Mouse (Mus musculus) embryonic facial prominence, embryonic 14.5 days (tissue): Measurements from ENCODE around the gene Dera. TPM values are rescaled to one million over a fixed set of nuclear protein-coding genes. Genes with fewer than 3 reads are reported as not detected.

Source experiments
- ATAC-seq: fragments of 200-750 bp; cut with Nextera tagmentation; 2 replicates; pipeline ENCODE4 v1.8.0; 2017; ENCODE audit warnings: low read depth, moderate number of reproducible peaks, moderate TSS enrichment
- DNase-seq: peaks from one replicate; pipeline ENCODE4 v3.0.0-alpha.2; 2015; ENCODE audit warnings: low spot score
- H3K27ac ChIP-seq: fragments of 300-500 bp; sonication (generic); replicated peaks from 2 replicates; pipeline ENCODE4 v1.5.1; 2014; ENCODE audit warnings: low read depth, mild to moderate bottlenecking, low read length, moderate library complexity
- H3K27me3 ChIP-seq: fragments of 300-500 bp; sonication (generic); replicated peaks from 2 replicates; pipeline ENCODE4 v1.6.1; 2014; ENCODE audit warnings: low read length; ENCODE audit not compliant: control insufficient read depth, insufficient read depth
- H3K36me3 ChIP-seq: fragments of 300-500 bp; sonication (generic); 2 replicates; pipeline ENCODE4 v1.6.1; 2014; ENCODE audit warnings: low read length, mixed read lengths; ENCODE audit not compliant: control insufficient read depth, insufficient read depth
- H3K4me1 ChIP-seq: fragments of 300-500 bp; sonication (generic); 2 replicates; pipeline ENCODE4 v1.6.1; 2014; ENCODE audit warnings: antibody characterized with exemption, low read length; ENCODE audit not compliant: control insufficient read depth, insufficient read depth
- H3K4me2 ChIP-seq: fragments of 300-500 bp; sonication (generic); 2 replicates; pipeline ENCODE4 v1.6.1; 2014; ENCODE audit warnings: low read depth, mild to moderate bottlenecking, low read length, moderate library complexity, mixed read lengths
- H3K4me3 ChIP-seq: fragments of 300-500 bp; sonication (generic); 2 replicates; pipeline ENCODE4 v1.5.1; 2014; ENCODE audit warnings: low read depth, mild to moderate bottlenecking, low read length
- H3K9ac ChIP-seq: fragments of 300-500 bp; sonication (generic); 2 replicates; pipeline ENCODE4 v1.6.1; 2014; ENCODE audit warnings: low read depth, mild to moderate bottlenecking, low read length, moderate library complexity, mixed read lengths
- H3K9me3 ChIP-seq: fragments of 300-500 bp; sonication (generic); 2 replicates; pipeline ENCODE4 v1.6.1; 2016; ENCODE audit warnings: low read length; ENCODE audit not compliant: control insufficient read depth
- WGBS: fragments of 180-500 bp; shearing (Covaris S2); extraction: QIAGEN DNeasy Blood & Tissue Kit; methylation state at CpG from one replicate; pipeline ENCODE4 v1.1.7; 2014; 5-methylcytosine and 5-hydroxymethylcytosine counted together
- polyA plus RNA-seq: library from polyadenylated mRNA; unstranded; fragments of >200 nt; fragmentation: Nextera tagmentation; extraction: Ambion mirVana; gene quantifications from 2 replicates; pipeline ENCODE4 v1.2.1, GENCODE M21; 2014

Dera gene
- polyA plus RNA-seq, 1 experiment from 2014 or later, result 35.4 TPM

- Histone ChIP-seq H3K9ac (no peak overlapping the region), H3K4me3 (no peak overlapping the region), H3K4me2 (no peak overlapping the region), H3K36me3 (no peaks in the 10 kb centered on the region), H3K9me3 (no peaks in the 10 kb centered on the region), H3K27ac (no peak overlapping the region), H3K27me3 (no peaks in the 10 kb centered on the region), H3K4me1 (no peaks in the 10 kb centered on the region)
- DNase-seq, result no peak
- 36% methylated on average over 3 of the region's 3 CpGs for WGBS
- no peak for ATAC-seq
Observed at GRCm38 (mm10) chr6:137771621-137772250, 17.4 kb downstream of the Dera start.

GRCm38 (mm10) chr6:137772918-137773636, 18.7 kb downstream of the Dera start:
- H3K36me3 ChIP-seq, result no peaks in the 10 kb centered on the region
- 95% methylated on average over 8 of the region's 8 CpGs for WGBS
- H3K9me3 ChIP-seq, result no peaks in the 10 kb centered on the region
- ATAC-seq (no peak), DNase-seq (no peak)
- no peak overlapping the region for H3K9ac ChIP-seq
- H3K4me2 ChIP-seq, result no peak overlapping the region
- no peaks in the 10 kb centered on the region for H3K27me3 ChIP-seq
- H3K27ac ChIP-seq, result no peak overlapping the region
- H3K4me3 ChIP-seq, result no peak overlapping the region
- H3K4me1 ChIP-seq, result no peaks in the 10 kb centered on the region

GRCm38 (mm10) chr6:137773637-137774028, 19.3 kb downstream of the Dera start:
- Histone ChIP-seq H3K4me1 (no peaks in the 10 kb centered on the region), H3K4me2 (no peak overlapping the region), H3K27me3 (no peaks in the 10 kb centered on the region), H3K36me3 (no peaks in the 10 kb centered on the region), H3K9ac (no peak overlapping the region), H3K27ac (no peak overlapping the region), H3K9me3 (no peaks in the 10 kb centered on the region), H3K4me3 (no peak overlapping the region)
- DNase-seq (no peak), ATAC-seq (no peak)
- 81% methylated on average over 6 of the region's 6 CpGs for WGBS

GRCm38 (mm10) chr6:137774166-137774565, 19.8 kb downstream of the Dera start:
- DNase-seq (no peak), ATAC-seq (no peak)
- no peaks in the 10 kb centered on the region for H3K36me3 ChIP-seq
- no peaks in the 10 kb centered on the region for H3K9me3 ChIP-seq
- no peak overlapping the region for H3K9ac ChIP-seq
- H3K27me3 ChIP-seq, result no peaks in the 10 kb centered on the region
- H3K4me1 ChIP-seq, result no peaks in the 10 kb centered on the region
- no peak overlapping the region for H3K27ac ChIP-seq
- no peak overlapping the region for H3K4me2 ChIP-seq
- WGBS, result 88% methylated on average over 13 of the region's 13 CpGs
- H3K4me3 ChIP-seq, result no peak overlapping the region

- DNase-seq (no peak), ATAC-seq (no peak)
- Histone ChIP-seq H3K4me1 (no peaks in the 10 kb centered on the region), H3K27ac (no peak overlapping the region), H3K9ac (no peak overlapping the region), H3K9me3 (no peaks in the 10 kb centered on the region), H3K4me3 (no peak overlapping the region), H3K27me3 (no peaks in the 10 kb centered on the region), H3K36me3 (no peaks in the 10 kb centered on the region), H3K4me2 (no peak overlapping the region)
- 80% methylated on average over 8 of the region's 8 CpGs for WGBS
Observed at GRCm38 (mm10) chr6:137775159-137775558, 20.8 kb downstream of the Dera start.

- Histone ChIP-seq H3K9ac (no peak overlapping the region), H3K4me2 (no peak overlapping the region), H3K27ac (no peak overlapping the region), H3K9me3 (no peaks in the 10 kb centered on the region), H3K4me3 (no peak overlapping the region), H3K4me1 (no peaks in the 10 kb centered on the region), H3K36me3 (no peaks in the 10 kb centered on the region), H3K27me3 (no peaks in the 10 kb centered on the region)
- 76% methylated on average over 8 of the region's 8 CpGs for WGBS
- ATAC-seq (no peak), DNase-seq (no peak)
Observed at GRCm38 (mm10) chr6:137776981-137777380, 22.6 kb downstream of the Dera start.

- H3K27me3 ChIP-seq, result no peaks in the 10 kb centered on the region
- 89% methylated on average over 7 of the region's 7 CpGs for WGBS
Observed at GRCm38 (mm10) chr6:137783899-137784637, 29.7 kb downstream of the Dera start.

GRCm38 (mm10) chr6:137788976-137789590, 34.7 kb downstream of the Dera start:
- H3K9ac ChIP-seq, result no peak overlapping the region
- DNase-seq (peak; percentile 48), ATAC-seq (0 out of 2 replicates have a peak, but pooled peaks have one; percentile 26)
- no peak overlapping the region for H3K4me3 ChIP-seq
- 0 out of 2 replicates have a peak, but pooled peaks cover 3% of the 10 kb centered on the region for H3K36me3 ChIP-seq
- WGBS, result 38% methylated on average over 9 of the region's 9 CpGs
- H3K9me3 ChIP-seq, result no peaks in the 10 kb centered on the region
- H3K4me2 ChIP-seq, result no peak overlapping the region
- H3K4me1 ChIP-seq, result no peaks in the 10 kb centered on the region
- no peaks in the 10 kb centered on the region for H3K27me3 ChIP-seq
- no peak overlapping the region for H3K27ac ChIP-seq

More at GRCm38 (mm10) chr6:137783899-137784637, 29.7 kb downstream of the Dera start:
- no peak overlapping the region for H3K4me3 ChIP-seq
- DNase-seq, result no peak
- no peaks in the 10 kb centered on the region for H3K4me1 ChIP-seq
- ATAC-seq, result no peak
- H3K4me2 ChIP-seq, result no peak overlapping the region
- H3K36me3 ChIP-seq, result 0 out of 2 replicates have a peak, but pooled peaks cover 3% of the 10 kb centered on the region
- no peak overlapping the region for H3K9ac ChIP-seq
- no peak overlapping the region for H3K27ac ChIP-seq
- no peaks in the 10 kb centered on the region for H3K9me3 ChIP-seq
